Mouse (Mus musculus) inflammation-experienced regulatory T-cells, adult 16 weeks (primary cell): ENCODE results near the gene Olfr706. TPM values are rescaled to one million over a fixed set of nuclear protein-coding genes. Genes with fewer than 3 reads are reported as not detected.

Experiments
- polyA plus RNA-seq: library from polyadenylated mRNA; unstranded; fragments of 100-300 nt; shearing (Covaris generic); gene quantifications from one replicate; pipeline ENCODE4 v1.2.1, GENCODE M21; 2017

Olfr706 gene
- not detected for polyA plus RNA-seq

DNA sequence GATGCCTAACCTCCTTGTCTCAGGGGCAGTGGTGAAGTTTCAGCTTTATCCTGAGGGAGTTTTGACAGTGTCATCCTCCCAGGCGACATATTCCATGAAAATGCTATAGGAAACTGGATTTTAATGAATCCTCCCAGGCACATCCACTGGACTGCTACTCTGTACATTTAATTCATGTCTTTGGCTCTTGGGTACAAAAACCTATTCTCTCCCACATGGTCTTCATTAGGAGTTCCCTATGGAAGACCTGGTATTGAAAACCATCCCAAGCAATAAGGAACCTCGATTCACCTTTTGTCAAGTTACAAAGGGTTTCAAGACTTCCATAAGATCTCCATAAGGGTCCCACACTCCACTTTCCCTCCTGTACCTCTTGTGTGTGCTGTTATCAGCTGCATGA lies at the start of gene Olfr706:
Gene Olfr706 (minus strand): TSS at position 101 of the 400 bp plus-strand sequence.

DNA sequence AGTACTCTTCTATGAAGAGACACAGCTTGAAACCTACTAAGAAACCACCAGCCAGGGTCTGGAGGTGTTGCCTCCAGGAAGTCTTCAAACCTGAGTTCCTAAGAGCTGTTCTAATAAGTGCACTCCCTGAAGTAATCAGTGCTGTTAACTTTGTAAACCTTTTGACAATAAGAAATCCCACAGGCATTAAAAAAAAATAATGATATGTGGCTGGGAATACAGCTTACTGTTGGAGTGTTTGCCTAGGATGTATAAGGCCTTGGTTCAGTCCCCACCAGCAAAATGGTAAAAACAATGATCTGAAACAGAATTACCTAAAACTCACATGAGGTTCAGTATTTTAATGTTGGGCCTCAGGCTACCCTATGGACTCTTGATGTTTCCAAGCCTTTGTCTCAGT lies 44.2 kb upstream of the Olfr706 start, which contains the start of gene Olfr709-ps1:
Gene Olfr709-ps1 (minus strand): TSS at position 101 of the 400 bp plus-strand sequence.

DNA sequence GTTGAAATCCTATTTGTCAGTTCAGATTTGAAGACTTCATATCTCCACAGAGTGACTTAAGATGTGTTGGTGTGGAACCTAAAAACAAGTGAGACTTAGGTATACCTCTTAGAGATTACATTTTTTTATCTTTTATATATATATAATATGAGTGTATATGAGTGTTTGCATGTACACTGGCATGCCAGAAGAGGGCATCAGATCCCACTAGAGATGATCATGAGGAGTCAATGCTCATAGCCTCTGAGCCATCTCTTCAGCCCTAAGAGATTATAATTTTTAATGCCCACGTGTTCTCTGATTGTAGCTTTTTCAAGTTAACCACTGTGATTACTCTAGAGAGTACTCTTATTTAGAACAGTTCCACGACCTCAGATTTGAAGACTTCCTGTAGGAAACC lies 19.7 kb upstream of the Olfr706 start, which contains the start of gene Olfr1532-ps1:
Gene Olfr1532-ps1 (plus strand): TSS at position 326 of the 400 bp plus-strand sequence.

DNA sequence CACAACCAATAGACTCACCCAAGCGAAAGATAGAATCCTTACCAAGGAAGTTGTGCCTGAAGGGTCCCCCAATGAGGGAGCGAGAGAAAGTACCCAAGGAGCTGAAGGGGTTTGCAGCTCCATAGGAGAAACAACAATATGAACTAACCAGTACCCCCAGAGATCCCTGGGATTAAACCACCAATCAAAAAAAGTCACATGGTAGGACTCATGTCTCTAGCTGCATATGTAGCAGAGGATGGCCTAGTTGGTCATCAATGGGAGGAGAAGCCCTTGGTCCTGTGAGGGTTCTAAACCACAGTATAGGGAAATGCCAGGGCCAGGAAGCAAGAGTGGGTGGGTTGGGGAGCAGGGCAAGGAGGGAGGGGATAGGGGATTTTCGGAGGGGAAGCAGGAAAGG lies 13.2 kb upstream of the Olfr706 start, which contains the start of gene Olfr707:
Gene Olfr707 (minus strand): TSS at position 101 of the 400 bp plus-strand sequence.

DNA sequence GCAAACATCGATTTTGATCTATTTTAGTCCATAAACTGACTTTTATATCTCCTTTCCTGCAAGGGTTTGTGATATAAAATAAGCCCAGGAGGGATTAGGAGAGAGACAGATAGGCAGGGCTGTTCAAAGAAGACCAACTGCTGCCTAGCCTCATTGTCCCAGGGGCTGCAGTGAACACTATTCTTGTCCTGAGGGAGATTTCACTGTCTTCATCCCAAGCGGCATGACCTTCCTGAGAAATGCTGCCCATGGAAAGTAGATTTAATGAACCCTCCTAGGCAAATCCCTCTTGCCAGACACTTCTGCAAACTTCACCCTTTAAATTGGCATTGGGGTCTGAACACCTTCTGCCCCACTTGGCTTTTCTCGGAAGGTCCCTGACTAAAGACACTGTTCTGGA lies 11.2 kb downstream of the Olfr706 start, which contains the start of gene Olfr705:
Gene Olfr705 (minus strand): TSS at position 101 of the 400 bp plus-strand sequence.

DNA sequence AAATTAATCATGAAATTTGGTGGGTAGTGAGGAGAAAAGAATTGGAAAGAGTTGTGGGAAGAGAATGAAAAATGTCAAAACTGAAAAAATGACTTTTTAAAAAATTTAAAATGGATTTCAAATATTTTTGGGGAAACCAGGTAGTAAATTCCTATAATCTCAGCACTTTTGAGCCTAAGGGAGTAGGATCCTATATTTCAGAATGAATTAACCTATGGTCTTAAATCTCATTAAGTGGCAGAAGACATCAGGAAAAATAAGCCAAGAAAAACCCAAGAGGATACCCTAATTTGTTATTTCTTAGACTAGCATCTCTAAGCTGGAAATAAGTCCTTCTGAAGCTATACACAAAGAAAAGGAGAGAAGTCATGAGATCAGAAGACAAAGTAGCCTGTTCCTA lies 25.1 kb downstream of the Olfr706 start, which contains the start of gene Olfr704:
Gene Olfr704 (plus strand): TSS at position 301 of the 400 bp plus-strand sequence.

DNA sequence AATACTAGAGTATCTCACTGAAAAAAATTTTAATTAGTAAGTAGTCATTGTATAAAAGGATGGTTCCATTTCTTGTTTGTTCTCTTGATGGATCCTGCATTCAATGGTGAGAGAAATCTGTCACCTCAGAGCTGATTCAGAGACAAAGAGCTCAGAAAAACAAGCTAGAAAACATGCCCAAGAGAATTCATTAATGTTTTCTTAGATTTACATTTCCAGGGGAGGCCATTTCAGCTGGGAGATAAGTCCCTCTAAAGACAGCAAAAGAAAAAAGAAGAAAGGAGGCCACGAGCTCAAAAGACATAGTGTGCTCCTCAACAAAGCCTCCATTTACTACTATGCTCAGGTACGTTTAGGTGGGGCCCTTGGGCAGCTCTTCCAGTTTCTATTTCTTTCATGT lies 44.9 kb downstream of the Olfr706 start, which contains the start of gene Olfr703:
Gene Olfr703 (plus strand): TSS at position 301 of the 400 bp plus-strand sequence.

DNA sequence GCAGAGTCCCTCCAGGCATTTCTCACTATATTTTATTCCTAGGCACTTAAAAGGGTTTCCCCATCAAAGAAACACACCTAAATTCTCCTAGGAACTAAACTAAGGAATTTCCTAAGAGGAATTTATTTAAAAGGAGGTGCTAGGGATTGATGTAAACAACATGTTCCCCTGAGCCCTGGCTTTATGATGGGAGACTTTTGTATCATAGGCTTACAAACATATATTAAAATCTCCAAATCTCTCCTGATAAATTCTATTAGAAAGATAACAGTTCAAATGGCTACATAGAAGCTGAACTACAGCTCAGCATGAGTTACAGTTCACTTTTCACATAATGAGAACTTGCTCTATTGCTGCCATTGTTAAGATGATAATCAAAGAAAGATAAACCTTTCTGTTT lies 54.2 kb downstream of the Olfr706 start, which contains the start of gene Olfr702:
Gene Olfr702 (minus strand): TSS at position 101 of the 400 bp plus-strand sequence.

Other genes with a start within 250 kb of the Olfr706 start
- gene Olfr693, start 207.6 kb downstream of the Olfr706 start, polyA plus RNA-seq: not detected
- gene Olfr694, start 196.3 kb downstream of the Olfr706 start, polyA plus RNA-seq: not detected
- gene Olfr695, start 171.8 kb downstream of the Olfr706 start, polyA plus RNA-seq: not detected
- not detected for gene Olfr697, start 145.7 kb downstream of the Olfr706 start, polyA plus RNA-seq
- gene Olfr698, start 132.8 kb downstream of the Olfr706 start, polyA plus RNA-seq: not detected
- gene Olfr699, start 95.0 kb downstream of the Olfr706 start, polyA plus RNA-seq: not detected
- gene Olfr700, start 79.3 kb downstream of the Olfr706 start, polyA plus RNA-seq: not detected
- not detected for gene Olfr701, start 74.0 kb downstream of the Olfr706 start, polyA plus RNA-seq
- not detected for gene Olfr702, start 54.3 kb downstream of the Olfr706 start, polyA plus RNA-seq
- not detected for gene Olfr703, start 44.8 kb downstream of the Olfr706 start, polyA plus RNA-seq
- 0.07 TPM for gene Olfr704, start 25.0 kb downstream of the Olfr706 start, polyA plus RNA-seq
- gene Olfr705, start 11.3 kb downstream of the Olfr706 start, polyA plus RNA-seq: not detected
- gene Olfr707, start 13.1 kb upstream of the Olfr706 start, polyA plus RNA-seq: not detected
- not detected for gene Olfr1532-ps1, start 19.8 kb upstream of the Olfr706 start, polyA plus RNA-seq
- not detected for gene Olfr709-ps1, start 44.1 kb upstream of the Olfr706 start, polyA plus RNA-seq
- gene Olfr710, start 60.1 kb upstream of the Olfr706 start, polyA plus RNA-seq: not detected
- not detected for gene Olfr6, start 75.8 kb upstream of the Olfr706 start, polyA plus RNA-seq
- not detected for gene Olfr711, start 87.3 kb upstream of the Olfr706 start, polyA plus RNA-seq
- not detected for gene Olfr2, start 117.9 kb upstream of the Olfr706 start, polyA plus RNA-seq
- not detected for gene Olfr713, start 143.0 kb upstream of the Olfr706 start, polyA plus RNA-seq
- gene Olfr714, start 182.8 kb upstream of the Olfr706 start, polyA plus RNA-seq: not detected
- not detected for gene Olfr17, start 205.1 kb upstream of the Olfr706 start, polyA plus RNA-seq
- not detected for gene Olfr715b, start 222.2 kb upstream of the Olfr706 start, polyA plus RNA-seq
- gene Olfr715, start 242.9 kb upstream of the Olfr706 start, polyA plus RNA-seq: not detected